Mouse (Mus musculus) left cerebral cortex, adult 9 months (tissue): ENCODE results near the gene Gadd45a.

Experiments used
- DNase-seq, 2 experiments: peaks; one replicate each; pipeline ENCODE4 v3.0.0; 2022; ENCODE audit warnings: low spot score in 2 of 2

Gadd45a gene

DNA sequence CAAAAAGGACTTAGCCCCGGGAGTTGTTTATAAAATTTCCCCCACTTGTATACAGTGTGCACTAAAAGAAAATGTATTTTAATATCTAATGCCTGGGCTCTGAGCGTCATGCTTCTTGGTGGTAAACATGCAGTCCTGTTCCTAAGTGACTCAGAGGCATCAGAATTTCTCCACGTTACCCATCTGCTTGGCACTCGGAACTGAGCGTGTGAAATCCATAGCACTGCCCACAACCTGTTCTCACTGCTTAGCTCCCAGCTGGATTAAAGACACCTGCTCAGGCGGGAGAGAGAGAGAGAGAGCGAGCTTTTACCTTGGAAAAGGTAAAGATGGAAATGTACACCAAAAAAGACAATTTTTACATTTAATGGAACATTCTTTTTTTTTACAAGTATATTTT lies 18.3 kb downstream of the Gadd45a start:
- peak in 1 of 2 experiments; percentile 55 for DNase-seq

DNA sequence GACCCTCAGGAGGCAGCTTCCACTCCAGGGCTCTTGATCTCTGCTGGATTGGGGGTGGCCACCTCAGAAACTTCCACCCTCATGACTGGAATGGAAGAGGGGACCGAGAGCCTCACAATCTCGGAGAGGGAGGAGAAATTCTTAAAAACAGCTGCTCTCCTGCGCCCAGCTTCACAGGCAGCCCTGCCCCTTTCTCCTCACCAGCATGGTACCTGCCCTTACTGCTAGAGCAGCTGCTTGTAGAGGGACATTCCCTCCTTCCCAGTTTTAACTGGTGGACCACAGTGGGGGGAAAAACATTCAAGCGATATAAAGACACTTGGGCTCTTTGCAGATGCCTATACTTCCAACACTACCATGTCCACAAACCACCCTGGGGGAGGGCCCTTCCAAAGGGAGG lies 18.9 kb downstream of the Gadd45a start:
- no peak for DNase-seq

DNA sequence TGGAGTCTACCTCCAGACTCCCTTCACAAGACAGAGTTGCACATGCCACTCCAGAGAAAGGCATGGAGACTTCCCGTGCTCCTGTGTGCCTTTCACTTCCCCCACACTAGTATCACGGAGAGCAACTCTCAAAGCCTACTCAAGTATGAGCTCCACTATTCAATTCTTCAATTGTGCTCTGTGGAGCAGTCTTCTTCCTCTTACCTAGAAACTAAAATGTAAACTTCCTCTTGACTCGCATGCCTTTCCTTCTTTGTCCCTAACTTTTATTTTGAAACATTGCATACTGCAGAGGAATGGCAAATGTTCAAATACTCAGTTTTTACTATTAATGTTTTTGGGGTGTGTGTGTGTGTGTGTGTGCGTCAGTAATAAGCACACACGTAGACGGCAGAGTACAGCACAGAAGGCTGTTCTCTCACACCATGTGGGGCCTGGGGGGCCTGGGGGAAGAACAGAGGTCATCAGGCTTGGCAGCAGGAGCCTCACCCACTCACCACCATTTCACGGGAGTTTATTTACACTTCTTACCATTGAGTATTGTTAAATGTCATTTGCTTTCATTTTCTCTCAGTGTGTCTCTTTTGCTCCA lies 20.6 kb downstream of the Gadd45a start:
- DNase-seq: no peak

DNA sequence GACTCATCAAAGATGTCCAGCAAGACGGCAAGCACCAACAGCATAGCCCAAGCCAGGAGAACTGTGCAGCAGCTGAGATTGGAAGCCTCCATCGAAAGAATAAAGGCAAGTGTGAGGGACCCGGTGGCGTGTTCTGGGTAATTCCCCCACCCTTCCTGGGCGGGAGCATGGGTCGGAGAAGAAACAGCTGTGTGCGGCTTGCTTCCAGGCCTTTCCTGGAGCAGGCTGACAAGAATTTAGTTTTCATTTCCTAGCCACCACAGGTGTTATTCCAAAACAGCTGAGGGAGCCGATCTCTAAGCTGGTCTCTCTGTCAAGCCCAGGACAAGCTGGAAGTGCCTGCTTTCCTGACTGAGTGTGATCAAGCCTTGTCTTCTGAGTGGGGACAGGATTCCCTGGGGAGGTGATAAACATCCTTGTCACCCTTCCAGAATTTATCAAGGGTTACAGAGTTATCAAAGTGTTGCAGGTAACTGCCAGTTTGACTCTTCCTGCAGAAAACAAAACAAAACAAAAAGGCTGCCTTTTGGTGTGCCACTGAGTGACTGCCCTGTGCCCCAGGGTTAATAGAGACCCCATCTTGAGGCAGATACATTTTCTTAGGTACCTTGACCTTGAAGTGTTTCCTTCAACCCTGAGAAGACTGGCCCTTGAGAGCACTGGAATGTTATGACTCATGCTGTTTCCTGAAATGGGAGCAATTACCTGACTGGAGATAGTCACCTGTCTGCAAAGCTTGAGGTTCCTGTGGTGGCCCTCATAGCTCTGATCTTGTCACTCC lies 21.3 kb downstream of the Gadd45a start:
- DNase-seq: no peak

DNA sequence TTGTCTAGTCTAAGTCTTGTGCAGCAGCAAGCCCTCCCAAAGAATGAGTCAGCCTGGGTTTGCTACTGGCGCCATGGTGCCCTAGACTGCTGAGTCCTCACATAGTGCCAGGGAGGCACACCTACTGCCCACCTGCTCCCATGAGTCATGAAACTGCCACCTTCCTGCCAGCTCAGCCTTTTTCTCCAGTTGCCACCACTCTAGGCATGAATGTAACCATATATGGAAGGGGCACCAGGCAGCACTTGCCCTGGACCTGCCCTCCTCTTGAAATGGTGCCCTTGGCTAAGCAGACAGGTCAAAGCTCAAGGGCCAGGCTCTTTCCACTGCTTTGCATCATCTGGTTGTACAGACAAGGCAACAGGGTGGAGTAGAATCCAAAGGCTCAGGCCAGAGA lies 22.6 kb downstream of the Gadd45a start:
- DNase-seq: peak in 1 of 2 experiments; percentile 41

DNA sequence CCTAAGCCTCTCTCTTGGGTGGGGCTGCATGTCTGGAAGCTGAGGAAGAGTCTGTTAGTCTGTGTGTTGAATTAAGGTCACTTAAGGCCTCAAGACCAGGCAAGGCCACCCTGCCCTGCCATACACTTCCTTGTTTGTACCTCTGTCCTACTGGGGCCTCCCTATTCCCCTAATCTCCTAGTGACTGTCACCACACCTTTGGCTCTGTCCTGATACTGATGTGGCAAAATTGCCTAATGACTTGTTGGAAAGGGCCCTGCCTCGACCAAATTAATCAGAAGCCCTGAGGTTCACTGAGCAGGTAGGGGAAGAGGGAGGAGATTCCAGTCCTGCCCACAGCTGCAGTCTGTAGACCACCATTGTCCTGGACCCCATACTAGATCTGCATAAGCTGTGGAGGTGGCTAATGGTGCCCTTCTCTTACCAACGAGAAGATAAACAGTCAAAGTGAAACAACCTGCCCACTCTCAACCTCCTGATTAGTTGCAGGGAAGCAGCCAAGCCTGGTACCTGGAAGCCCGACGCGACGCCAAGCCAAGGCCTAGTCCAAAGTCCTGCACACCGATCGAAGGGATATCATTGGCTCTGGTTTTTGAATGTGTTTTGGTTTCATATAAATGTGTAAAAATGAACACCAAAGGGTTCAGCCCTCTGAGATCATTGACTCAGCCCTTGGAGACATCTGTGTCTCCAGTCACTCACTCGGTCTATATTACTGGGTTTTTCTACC lies 23.1 kb downstream of the Gadd45a start:
- DNase-seq: no peak

DNA sequence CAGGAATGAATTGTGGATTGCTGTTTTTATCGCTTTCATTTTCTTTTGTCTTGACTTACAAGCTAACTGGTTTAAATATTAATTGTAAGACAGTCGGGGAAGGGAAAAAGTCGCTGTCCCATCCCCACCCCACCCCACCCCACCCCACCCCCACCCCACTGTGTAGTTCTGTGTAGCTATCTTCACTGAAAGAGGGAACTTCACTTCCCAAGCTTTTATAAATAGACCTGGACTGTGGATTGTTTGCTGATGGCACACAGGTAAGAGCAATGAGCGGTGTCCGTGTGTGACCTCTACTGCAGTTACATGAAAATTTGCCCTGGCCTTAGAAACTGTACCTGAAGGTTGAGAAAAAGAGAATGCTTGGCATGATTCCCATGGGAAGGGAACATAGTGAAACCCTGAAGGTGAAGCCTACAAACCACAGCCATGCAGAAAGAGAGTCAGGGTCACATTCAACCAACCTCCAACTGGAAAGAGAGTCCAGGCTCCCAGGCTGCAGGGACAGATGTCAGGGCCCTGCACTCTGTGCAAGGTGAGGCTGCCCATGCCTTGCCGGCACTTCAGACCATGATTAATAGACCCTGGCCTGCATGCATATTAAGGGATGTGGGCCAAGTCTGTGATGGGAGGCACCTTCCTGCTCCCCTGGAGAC lies 23.8 kb downstream of the Gadd45a start:
- no peak for DNase-seq

DNA sequence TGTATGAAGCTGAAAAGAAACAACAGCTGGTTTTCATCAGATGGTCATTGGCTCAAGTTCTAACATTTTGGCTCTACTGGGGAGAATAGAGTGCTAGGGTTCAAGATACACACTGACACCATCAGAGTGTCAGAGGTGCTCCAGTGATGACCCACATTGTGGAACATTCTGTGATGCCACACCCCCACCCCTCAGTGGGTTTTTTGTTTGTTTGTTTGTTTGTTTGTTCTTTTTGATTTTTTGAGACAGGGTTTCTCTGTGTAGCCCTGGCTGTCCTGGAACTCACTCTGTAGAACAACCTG lies 26.1 kb downstream of the Gadd45a start:
- no peak for DNase-seq

DNA sequence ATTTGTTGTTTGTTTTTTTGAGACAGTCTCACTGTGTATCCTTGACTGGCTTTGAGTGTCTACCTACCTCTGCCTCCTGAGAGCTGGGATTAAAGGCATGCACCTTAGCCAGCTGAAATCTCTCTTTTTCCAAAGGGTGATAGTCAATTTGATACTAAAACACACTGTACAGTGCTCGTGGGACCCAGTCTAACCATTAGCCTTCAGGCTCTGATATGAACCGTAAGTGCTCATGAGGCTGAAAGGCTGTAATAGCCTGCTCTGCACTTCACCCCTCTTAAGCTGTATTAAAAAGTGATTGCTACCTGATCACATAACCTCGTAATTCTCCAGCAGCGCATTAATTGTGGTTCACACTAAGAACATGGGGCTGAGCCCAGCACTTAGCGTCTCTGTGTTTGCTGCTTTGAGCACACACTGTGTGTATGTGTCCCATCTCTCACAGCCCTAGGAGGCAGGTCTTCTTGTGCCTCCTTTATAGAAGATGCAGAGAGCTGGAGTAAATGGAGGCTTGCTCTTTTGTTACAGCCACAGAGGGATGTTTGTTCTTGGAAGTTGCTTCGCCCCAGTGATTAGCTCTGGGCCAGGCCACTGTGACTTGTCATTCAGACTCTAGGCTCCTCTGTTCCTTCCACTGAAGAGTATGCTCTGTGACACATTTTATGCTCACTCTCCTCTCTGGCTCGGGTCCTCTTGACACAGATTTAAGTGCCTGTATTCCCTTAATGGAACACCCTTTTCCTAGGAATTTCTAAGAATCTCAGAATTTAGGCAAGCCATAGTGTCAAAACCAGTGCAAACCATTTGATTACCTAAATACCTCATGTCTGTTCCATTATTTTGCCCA lies 26.7 kb downstream of the Gadd45a start:
- DNase-seq: no peak

DNA sequence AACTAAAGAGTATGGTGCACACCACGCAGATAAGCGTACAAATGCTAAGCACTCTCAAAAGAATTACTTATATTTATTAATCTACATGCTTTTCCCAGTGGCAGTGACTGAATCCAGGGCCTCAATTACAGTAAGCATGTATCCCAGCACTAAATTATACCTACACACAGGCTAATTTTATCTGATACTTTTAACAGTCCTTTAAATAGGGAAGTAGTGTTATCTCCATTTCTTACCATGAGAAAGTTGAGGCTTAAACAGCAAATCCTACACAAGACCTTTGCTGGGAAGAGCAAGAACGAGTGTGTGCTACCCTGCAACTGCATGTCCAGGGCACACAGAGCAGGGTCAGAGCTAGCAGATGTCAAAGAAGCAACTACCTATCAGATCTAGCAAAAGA lies 27.4 kb downstream of the Gadd45a start:
- no peak for DNase-seq

DNA sequence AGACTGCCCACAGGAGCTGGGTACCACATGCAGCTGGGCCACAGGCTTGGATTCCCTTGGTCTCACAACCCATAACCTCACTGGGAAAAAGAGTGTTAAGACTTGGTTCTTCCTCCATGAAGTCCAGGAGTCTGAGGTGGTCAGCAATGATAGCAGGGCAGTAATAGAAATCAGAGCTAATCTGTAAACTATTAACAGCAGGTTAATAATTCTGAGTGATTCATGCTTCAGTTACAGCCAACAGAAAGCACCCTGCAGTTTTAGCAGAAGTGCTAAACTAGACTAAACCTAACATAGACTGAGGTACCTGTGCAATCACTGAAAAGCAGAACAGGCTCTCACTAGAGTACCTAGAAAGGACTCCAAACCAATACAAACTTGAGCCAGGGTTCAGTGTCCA lies 37.5 kb downstream of the Gadd45a start:
- DNase-seq: no peak

DNA sequence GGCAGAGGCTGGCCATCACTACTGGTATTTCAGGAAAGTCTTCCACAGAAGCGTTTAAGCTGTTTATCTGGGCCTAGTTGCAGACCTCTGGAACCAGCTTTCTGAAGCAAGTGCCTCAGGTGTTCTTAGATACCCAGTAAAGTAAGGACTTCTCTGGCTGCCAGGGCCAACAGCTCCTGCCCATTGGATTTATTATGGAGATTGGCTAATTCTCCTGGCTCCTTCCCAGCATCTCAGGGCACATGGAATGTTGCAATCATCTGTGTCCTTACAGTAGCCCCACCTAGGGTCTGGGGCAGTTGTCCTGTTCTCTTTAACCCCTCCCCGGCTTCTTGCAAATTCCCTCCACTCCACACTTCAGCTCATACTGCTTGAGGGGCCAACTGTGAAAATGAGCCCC lies 38.6 kb downstream of the Gadd45a start:
- DNase-seq: no peak

DNA sequence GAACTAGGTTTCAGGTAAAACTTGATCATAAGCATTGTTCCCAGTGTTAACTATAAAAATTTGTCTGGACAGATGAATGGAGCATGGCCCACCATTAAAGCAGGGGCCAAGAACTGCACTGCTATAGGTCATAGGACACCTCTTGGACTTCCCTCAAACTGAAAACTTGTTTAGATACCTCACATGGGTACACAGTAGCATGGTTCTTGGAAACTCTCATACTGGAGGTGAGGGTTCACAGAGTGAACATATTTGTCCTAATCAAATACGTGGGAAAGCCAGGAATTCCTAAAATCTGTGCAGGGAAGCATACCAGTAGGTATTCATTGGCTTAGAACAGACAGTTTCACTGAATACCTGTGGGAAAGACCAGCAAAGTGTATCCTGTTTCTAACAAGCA lies 41.0 kb downstream of the Gadd45a start:
- DNase-seq: no peak

DNA sequence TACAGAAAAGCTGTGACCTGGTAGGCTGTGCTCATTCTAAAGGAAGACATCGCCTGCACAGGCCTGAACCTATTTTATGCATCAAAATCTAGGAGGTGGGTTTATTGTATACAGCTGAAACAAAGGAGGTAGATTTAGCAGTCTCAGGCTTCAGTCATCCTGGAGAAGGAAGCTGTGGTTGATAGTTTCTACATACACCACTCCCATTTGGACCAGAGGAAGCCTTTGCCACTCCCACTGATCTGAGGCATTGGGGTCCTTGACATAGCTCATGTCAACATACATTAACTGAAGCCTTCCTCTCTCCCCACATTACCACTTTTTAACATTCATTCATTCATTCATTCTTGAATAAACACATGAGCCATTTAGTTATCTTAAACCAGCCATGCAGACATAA lies 41.4 kb downstream of the Gadd45a start:
- no peak for DNase-seq

DNA sequence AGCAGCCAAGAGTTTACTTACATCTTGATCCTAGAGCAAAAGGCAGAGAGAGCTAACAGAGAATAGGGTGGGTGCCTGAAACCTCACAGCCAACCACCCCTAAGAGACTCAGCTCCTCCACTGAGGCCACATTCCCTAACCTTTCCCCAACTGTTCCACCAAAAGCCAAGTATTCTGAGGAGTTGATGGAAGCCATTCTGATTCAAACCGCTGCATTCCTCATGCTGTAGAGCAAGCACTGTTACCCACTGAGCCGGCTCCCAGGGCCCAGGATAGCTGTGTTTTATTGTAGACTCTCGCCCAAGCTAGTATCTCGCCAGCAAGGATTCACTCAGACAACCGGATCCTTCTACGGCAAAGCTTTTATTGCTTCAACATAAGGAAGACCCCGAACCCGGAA lies 42.3 kb downstream of the Gadd45a start:
- DNase-seq: no peak

DNA sequence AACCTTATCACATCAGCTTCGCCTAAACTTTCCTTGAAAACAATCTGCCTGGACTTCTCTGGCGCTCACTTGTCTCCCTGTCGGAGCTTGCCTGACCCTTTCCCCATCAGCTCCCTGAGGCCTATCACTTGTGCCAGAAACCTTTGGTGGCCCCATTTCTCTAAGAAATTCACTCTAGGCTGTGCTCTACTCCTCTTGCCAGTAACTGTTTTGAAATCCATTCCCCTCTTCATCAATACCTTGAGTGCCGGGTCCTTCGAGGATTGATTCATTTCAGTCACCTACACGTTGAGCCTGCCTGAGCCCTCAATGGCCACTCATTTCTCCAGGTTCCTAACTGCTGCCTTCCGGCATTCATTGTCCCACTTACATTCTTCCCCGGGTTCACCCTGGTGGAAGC lies 44.5 kb downstream of the Gadd45a start:
- no peak for DNase-seq

DNA sequence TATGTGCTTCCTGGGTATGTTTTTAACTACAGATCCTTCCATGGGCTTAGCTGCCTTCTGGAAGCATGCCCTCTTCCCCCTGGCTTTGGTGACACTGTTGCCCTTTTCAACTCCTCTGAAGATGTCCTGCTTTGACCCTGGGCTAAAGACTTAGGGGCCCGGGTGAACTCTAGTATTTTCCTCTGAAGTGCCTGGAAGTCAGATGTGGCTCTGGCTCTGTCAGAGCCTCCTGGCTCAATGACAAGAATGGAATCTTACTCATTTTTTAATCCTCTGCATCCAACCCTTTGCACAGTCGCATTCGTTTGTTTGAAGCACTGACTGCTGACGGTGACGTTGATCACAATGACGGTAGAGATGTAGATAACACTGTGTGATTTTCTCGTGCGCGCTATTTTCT lies 45.0 kb downstream of the Gadd45a start:
- DNase-seq: no peak

DNA sequence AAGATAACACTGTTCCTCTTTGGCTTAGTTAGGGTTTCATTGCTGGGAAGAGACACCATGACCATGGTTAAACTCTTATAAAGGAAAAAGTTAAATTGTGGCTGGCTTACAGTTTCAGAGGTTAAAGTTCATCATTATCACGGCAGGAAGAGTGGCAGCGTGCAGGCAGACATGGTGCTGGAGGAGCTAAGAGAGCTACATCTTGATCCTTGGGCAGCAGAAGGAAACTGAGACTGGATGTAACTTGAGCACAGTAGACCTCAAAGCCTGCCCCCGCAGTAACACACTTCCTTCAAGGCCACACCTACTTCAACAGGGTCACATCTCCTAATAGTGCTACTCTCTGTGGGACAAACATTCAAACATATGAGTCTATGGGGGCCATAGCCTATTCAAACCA lies 47.7 kb downstream of the Gadd45a start:
- no peak for DNase-seq

DNA sequence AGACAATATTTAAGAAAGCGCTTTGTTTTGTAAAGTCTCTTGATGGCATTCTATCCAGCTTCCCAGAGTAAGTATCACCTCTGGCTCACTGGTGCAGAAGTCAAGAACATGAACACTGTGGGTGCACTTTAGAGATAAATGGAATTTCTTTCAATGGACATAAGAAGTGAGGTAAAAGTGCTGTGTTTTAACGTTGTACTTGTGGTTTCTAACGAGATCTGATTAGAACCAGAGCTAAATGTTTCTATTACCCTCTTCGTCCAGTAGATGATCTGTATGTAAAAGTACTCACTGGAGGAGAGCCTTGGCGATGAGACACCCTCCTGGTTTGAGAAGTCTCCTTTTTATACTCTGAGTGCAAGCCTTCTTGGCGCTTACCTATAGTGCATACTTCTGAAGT lies 48.2 kb downstream of the Gadd45a start:
- no peak for DNase-seq

DNA sequence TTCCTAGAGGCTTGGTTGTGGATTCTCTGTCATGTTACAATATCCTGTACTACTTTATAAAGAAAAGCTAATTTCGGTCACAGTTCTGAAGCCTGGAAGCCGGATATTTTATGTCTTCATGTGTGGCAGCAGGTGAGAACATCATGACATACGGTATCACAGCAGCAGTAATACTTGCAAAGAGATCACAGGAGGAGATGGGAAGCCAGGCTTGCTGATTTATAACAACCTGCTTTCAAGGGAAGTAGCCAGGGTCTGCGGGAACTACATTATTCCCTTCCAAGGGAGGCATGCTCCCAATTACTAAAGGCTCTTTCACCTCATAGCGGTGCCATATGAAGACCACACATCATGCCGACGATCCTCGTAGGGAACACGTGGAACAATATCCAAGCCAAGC lies 48.9 kb downstream of the Gadd45a start:
- no peak for DNase-seq

DNA sequence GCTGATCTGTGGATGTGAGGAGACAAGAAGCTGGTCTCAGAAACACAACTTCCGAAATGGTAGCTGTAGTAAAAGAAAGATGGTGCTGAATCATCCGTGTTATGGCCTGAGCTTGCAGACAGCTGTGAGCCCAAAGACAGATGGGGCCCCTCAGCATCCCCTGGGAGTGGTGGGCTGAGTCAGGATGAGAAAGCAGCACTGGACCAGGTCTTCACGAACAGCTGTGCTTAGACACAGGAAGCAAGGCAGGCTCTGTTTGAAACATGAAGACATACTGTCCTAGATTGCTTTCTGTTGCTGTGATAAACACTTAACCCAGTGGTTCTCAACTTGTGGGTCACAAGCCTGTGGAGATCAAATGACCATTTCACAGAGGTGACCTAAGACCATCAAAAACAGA lies 49.6 kb downstream of the Gadd45a start:
- DNase-seq: no peak

DNA sequence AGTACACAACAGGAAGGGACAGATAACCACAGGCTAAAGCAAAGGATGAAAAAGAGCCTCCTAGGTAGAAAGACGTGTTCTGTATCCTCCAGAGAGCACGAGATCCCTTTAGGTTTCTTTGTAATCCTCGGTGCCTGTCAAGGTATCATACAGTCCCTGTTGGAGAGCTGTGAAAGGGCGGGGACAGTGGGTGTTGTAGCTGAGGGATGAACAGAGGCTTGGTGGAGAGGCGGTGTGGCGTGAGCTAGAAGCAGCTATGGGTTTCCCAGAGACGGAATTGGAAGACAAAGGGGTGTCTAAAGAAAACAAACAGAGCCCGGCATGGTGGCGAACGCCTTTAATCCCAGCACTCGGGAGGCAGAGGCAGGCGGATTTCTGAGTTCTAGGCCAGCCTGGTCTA lies 51.2 kb downstream of the Gadd45a start:
- DNase-seq: no peak
